Comparison of ENCODE assay signal across 29 mouse cellular contexts in the genomic region with DNA sequence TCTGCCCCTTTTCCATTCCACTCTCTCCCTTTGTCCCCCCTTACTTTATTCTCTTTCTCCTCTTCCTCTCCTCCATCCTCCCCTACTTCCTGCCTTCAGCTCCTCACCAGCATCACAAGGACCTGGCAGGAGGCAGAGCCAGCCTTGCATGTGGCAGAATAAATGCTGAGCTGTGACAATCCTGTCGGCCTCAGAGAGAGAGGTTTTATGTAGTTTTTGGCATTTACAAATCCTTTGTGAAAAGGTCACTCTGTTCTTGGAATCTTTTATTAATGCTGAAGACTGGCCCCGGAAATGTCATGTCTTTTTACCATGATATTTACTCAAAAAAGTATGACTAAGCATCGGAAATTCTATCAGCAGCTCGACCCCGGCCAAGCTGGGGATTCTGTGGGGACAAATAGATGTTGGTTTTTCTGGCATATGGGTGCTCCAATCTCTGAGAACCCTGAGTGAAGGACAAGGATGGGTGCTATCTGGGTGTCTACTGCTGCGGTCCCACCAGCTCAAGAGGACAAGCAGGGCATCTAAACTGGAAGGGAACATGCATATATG.
"Had no signal": no experiment of that assay in that cellular context is flagged by ENCODE, and none has a peak within 500 bp of the region (broad histone marks: within the 10 kb centered on the region; RNA-seq: fewer than 3 reads in every experiment).

No protein-coding gene starts in this region.

- H3K4me2 ChIP-seq: heart, embryonic 12.5 days; hindbrain, embryonic 12.5 days; hindbrain, embryonic 14.5 days; intestine, embryonic 15.5 days; limb, embryonic 13.5 days; limb, embryonic 15.5 days; liver, embryonic 11.5 days; liver, embryonic 13.5 days; liver, embryonic 15.5 days had no signal

- H3K4me3 ChIP-seq: gastrocnemius, adult 2 months; heart, embryonic 10.5 days; heart, embryonic 12.5 days; hindbrain, embryonic 10.5 days; hindbrain, embryonic 12.5 days; intestine, embryonic 15.5 days; layer of hippocampus, adult 2 months; limb, embryonic 13.5 days; limb, embryonic 15.5 days; liver, embryonic 13.5 days; liver, embryonic 15.5 days had no signal

- H3K4me1 ChIP-seq: heart, embryonic 10.5 days; heart, embryonic 12.5 days; intestine, embryonic 15.5 days; limb, embryonic 13.5 days; limb, embryonic 15.5 days; liver, embryonic 13.5 days; liver, embryonic 15.5 days had no signal

- DNase-seq: gastrocnemius, adult 2 months; gastrocnemius, postnatal 10 days; gastrocnemius, postnatal 25 days; heart, adult 18-20 months; heart, postnatal 10 days; heart, postnatal 4 days; kidney, adult 18-20 months; kidney, adult 8-10 months; kidney, postnatal 10 days; kidney, postnatal 25 days; kidney, postnatal 4 days; layer of hippocampus, adult 9-11 months; layer of hippocampus, postnatal 36 days; left cerebral cortex, postnatal 4 days; liver, embryonic 13.5 days had no signal

- H3K27ac ChIP-seq: gastrocnemius, adult 2 months; heart, embryonic 10.5 days; hindbrain, embryonic 10.5 days; hindbrain, embryonic 12.5 days; hindbrain, embryonic 14.5 days; intestine, embryonic 15.5 days; layer of hippocampus, adult 2 months; limb, embryonic 13.5 days; limb, embryonic 15.5 days; liver, embryonic 13.5 days; liver, embryonic 15.5 days had no signal

- ATAC-seq: hindbrain, embryonic 16.5 days; inflammation-experienced regulatory T-cells, adult 6 months; intestine, embryonic 15.5 days; intestine, postnatal 0 days had no signal

- H3K27me3 ChIP-seq: heart, embryonic 12.5 days; hindbrain, embryonic 12.5 days; intestine, embryonic 15.5 days; limb, embryonic 13.5 days; limb, embryonic 15.5 days; liver, embryonic 13.5 days; liver, embryonic 15.5 days had no signal

- H3K9ac ChIP-seq: heart, embryonic 12.5 days; hindbrain, embryonic 12.5 days; hindbrain, embryonic 14.5 days; intestine, embryonic 15.5 days; limb, embryonic 13.5 days; limb, embryonic 15.5 days; liver, embryonic 13.5 days; liver, embryonic 15.5 days had no signal

- H3K36me3 ChIP-seq: heart, embryonic 10.5 days; heart, embryonic 12.5 days; hindbrain, embryonic 10.5 days; hindbrain, embryonic 12.5 days; intestine, embryonic 15.5 days; limb, embryonic 13.5 days; limb, embryonic 15.5 days; liver, embryonic 13.5 days; liver, embryonic 15.5 days had no signal

- H3K9me3 ChIP-seq: heart, embryonic 10.5 days; heart, embryonic 12.5 days; hindbrain, embryonic 10.5 days; hindbrain, embryonic 12.5 days; intestine, embryonic 15.5 days; limb, embryonic 13.5 days; liver, embryonic 13.5 days; liver, embryonic 15.5 days had no signal
